Mouse (Mus musculus) embryonic fibroblast, embryonic 13.5 days (primary cell): ENCODE data around the gene Prkcq.

Experiments used
- CTCF ChIP-seq: IDR thresholded peaks from 2 replicates; pipeline ENCODE4 v1.5.1; 2011; ENCODE audit warnings: mild to moderate bottlenecking, control low read depth, low read length, moderate library complexity, borderline replicate concordance; ENCODE audit not compliant: insufficient read depth
- POLR2A ChIP-seq: IDR thresholded peaks from 2 replicates; pipeline ENCODE4 v1.6.1; 2011; ENCODE audit warnings: low read depth, mild to moderate bottlenecking, control low read depth, low read length, moderate library complexity

GRCm38 (mm10) chr2:11231118-11231517 lies 59.2 kb downstream of the Prkcq start:
- TF ChIP-seq CTCF (no peak), POLR2A (no peak)
